Mouse (Mus musculus): ENCODE measurements at regions not wholly inside any gene's neighbourhood (a gene's known extent, or its start where the extent isn't known, plus 50 kb on each side); places are given as distances from the start of the nearest gene placed in this dataset.

GRCm38 (mm10) chr3:63036691-63037090, 204.6 kb upstream of the Mme start:
- no peak for DNase-seq (ENCODE audit: low spot score in 2 of 2)

GRCm38 (mm10) chr3:63070786-63071185, 170.6 kb upstream of the Mme start:
- DNase-seq (ENCODE audit: low spot score in 2 of 2), result no peak

- no peak for DNase-seq (ENCODE audit: low spot score in 2 of 2)
Observed at GRCm38 (mm10) chr3:63073051-63073450, 168.3 kb upstream of the Mme start.

DNA sequence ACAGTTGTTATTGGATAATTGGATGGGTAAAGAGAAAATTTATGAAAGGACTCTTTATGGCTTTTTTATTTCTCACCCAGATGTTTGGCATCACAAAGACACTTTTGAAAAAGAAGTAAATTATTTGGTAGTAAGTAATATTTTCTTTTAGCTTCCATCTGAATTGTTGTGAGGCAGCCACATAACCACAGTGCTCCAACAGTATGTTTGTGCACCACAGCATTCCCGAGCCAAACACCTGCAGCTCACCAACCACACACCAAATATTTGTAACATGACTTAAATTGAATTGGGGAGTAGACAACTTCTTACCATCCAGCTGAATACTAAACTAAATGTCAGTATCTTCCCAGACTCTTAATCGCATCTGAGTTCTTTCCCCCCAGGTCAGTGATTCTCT, 163.2 kb upstream of the Mme start:
- DNase-seq (ENCODE audit: low spot score in 2 of 2), result no peak

- DNase-seq (ENCODE audit: low spot score in 2 of 2), result no peak
Observed at GRCm38 (mm10) chr3:63082161-63082560, 159.2 kb upstream of the Mme start.

GRCm38 (mm10) chr3:63085426-63085825, 155.9 kb upstream of the Mme start:
- DNase-seq (ENCODE audit: low spot score in 2 of 2), result no peak

- peak; percentile 3 to 4 for DNase-seq (ENCODE audit: low spot score in 2 of 2)
Observed at GRCm38 (mm10) chr3:63092901-63093300, 148.4 kb upstream of the Mme start.

DNA sequence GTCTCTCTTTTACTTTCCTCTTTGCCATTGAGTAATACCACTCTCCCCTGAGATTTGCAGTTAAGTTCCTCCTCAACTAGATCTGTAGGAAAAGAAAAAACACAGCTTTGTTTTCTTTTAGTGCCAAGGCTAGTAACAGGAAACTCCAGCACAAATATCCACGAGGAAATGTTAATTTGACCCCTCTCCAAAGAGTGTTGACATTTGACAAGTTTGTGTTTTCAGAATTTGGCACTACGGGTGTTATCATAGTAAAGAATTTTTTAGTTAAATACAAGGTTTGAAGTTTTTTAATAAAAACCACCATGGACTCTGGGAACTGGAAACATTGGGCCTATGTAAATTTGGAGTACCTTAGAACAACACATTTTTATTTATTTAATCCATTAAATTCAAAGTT, 126.1 kb upstream of the Mme start:
- DNase-seq (ENCODE audit: low spot score in 2 of 2), result no peak

- no peak for DNase-seq (ENCODE audit: low spot score in 2 of 2)
Observed at GRCm38 (mm10) chr3:63131883-63132282, 109.5 kb upstream of the Mme start.

- DNase-seq (ENCODE audit: low spot score in 2 of 2), result no peak
Observed at GRCm38 (mm10) chr3:63137391-63138147, 103.8 kb upstream of the Mme start.

- DNase-seq (ENCODE audit: low spot score in 2 of 2), result no peak
Observed at GRCm38 (mm10) chr3:63146237-63146636, 95.1 kb upstream of the Mme start.

DNA sequence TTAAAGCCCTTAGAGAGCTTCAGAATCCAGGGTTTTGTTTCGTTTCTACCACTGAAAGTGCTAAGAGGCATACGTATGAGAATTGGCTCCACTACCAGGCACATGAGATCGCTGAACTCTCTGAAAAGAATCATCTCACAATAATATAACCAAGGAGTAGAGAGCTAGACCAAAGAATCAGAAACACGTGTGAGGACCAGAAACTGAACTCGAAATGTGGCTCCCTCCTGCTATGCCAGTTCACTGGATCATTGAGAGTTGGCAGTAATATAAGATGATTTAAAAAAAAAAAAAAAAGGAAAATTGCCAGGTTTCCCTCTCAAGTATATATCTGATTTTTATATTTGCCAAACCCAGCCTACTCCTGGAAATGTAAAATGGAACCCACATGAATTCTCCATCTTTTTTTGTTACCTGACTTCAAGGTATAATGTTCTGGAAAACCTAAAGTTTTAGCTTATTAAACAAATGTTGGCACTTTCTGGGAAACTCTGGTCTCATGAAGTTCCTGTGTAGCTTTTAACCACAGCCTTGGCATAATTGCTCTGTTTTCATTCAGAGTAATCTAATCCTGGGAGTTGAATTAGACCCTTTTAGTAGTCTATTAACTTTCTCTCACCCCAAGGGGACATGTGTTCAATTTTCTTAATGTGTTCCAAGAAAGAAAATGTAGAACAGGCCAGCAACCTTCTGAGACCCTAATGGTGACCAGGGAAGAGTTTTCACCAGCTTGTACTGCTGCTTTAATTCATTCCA, 58.7 kb upstream of the Mme start:
- DNase-seq (ENCODE audit: low spot score in 2 of 2), result no peak

DNA sequence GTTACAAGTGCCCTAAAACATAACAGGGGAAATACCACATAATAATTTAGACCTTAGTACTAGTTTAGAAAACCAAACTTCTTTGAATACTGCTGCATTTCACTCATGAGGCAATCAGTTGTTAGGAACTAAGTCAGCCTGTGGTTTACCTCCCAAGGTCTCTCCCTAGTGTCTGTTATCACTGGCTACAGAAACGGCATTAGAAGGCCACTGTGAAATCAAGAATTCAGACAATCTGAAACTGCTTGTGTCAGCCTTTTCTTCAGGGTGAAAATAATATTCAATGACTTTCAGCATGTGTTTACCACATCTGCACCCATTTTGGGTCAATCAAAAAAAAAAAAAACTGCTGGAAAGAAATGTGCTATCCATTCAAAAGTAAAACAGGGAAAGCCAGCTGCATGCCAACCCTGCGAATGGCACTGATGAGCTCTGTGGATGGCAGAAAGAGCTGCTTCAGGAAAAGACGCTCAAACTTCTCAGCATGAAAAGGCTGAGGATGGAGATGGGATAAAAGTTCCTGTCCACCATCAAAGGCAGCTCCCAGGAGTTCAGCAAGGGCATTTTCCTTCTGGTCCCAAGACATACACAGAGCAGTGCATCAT, 53.4 kb upstream of the Mme start:
- DNase-seq (ENCODE audit: low spot score in 2 of 2), result no peak

Data from right cerebral cortex, adult 2 months (tissue).